Mouse (Mus musculus) liver, postnatal 0 days (tissue): ENCODE measurements around the gene Agtr1a. TPM values are rescaled to one million over a fixed set of nuclear protein-coding genes. Genes with fewer than 3 reads are reported as not detected.

Experiments
- ATAC-seq: fragments of 200-750 bp; cut with Nextera tagmentation; 2 replicates; pipeline ENCODE4 v1.8.0; 2017; ENCODE audit warnings: mild to moderate bottlenecking, moderate library complexity
- DNase-seq: peaks from one replicate; pipeline ENCODE4 v3.0.0-alpha.2; 2016
- H3K27ac ChIP-seq: fragments of 300-500 bp; sonication (generic); 2 replicates; pipeline ENCODE4 v1.5.1; 2014; ENCODE audit warnings: antibody characterized with exemption, moderate library complexity, mild to moderate bottlenecking, low read depth
- H3K27me3 ChIP-seq: fragments of 300-500 bp; sonication (generic); 2 replicates; pipeline ENCODE4 v1.6.1; 2014; ENCODE audit warnings: low read length, control low read depth, mixed read lengths; ENCODE audit not compliant: insufficient read depth
- H3K36me3 ChIP-seq: fragments of 300-500 bp; sonication (generic); replicated peaks from 2 replicates; pipeline ENCODE4 v1.6.1; 2014; ENCODE audit warnings: mild to moderate bottlenecking, control low read depth, low read length, moderate library complexity, mixed read lengths; ENCODE audit not compliant: insufficient read depth
- H3K4me1 ChIP-seq: fragments of 300-500 bp; sonication (generic); 2 replicates; pipeline ENCODE4 v1.6.1; 2014; ENCODE audit warnings: antibody characterized with exemption, mild to moderate bottlenecking, control low read depth; ENCODE audit not compliant: insufficient read depth
- H3K4me2 ChIP-seq: fragments of 300-500 bp; sonication (generic); 2 replicates; pipeline ENCODE4 v1.6.1; 2014; ENCODE audit warnings: low read depth, mild to moderate bottlenecking, low read length, moderate library complexity, mixed read lengths
- H3K4me3 ChIP-seq: fragments of 300-500 bp; sonication (generic); 2 replicates; pipeline ENCODE4 v1.5.1; 2014; ENCODE audit warnings: low read depth, low read length
- H3K9ac ChIP-seq: fragments of 300-500 bp; sonication (generic); replicated peaks from 2 replicates; pipeline ENCODE4 v1.6.1; 2014; ENCODE audit warnings: mild to moderate bottlenecking, moderate library complexity
- H3K9me3 ChIP-seq: fragments of 300-500 bp; sonication (generic); 2 replicates; pipeline ENCODE4 v1.6.1; 2016; ENCODE audit warnings: mild to moderate bottlenecking, control low read depth, low read length, mixed read lengths
- CTCF ChIP-seq: sonication (generic); IDR thresholded peaks from 2 replicates; pipeline ENCODE4 v1.5.1; 2016; ENCODE audit warnings: antibody characterized with exemption, low read depth
- EP300 ChIP-seq: IDR thresholded peaks from 2 replicates; pipeline ENCODE4 v1.6.1; 2016; ENCODE audit warnings: antibody characterized with exemption, low read depth, mild to moderate bottlenecking
- WGBS: fragments of 180-500 bp; shearing (Covaris S2); extraction: QIAGEN DNeasy Blood & Tissue Kit; methylation state at CpG from one replicate; pipeline ENCODE4 v1.1.7; 2014; ENCODE audit not compliant: insufficient replicate concordance; 5-methylcytosine and 5-hydroxymethylcytosine counted together
- polyA plus RNA-seq: library from polyadenylated mRNA; unstranded; fragments of >200 nt; fragmentation: Nextera tagmentation; extraction: Ambion mirVana; gene quantifications from 2 replicates; pipeline ENCODE4 v1.2.1, GENCODE M21; 2015

Agtr1a gene
- polyA plus RNA-seq, 1 experiment from 2014 or later, result 39.7 TPM

DNA sequence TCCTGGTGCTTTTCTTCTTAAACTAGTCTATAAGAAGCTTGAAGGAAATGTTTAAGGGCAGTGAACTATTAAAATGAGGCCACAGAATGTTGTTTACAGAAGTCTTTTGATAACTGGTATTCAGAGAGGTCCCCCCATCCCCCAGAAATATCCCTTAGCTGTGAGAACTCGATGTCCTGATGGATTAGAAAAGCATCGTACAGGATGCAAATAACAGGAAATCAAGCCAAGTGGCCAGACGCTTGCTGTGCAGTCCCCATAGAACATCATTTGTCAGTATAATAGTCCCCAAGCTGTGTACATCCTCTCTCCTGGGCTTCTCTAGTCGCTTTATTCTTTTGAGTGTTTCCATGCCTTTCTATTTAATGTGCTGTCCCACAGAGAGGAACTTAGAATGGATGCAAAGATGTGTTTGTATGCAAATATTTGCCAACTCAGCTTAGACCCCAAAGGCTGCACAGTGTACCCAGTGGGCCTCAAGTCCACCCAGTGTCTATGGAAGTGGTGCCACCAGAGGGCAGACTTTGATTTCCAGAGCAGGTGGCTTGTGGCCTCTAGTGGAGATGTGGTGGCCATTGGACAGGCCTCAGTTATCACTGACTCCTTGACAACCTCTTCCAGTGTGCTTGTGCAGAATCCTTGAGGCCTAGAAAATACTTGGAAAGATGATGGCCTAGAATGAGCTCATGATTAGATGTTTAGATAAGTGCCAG, 22.4 kb downstream of the Agtr1a start:
- DNase-seq, result no peak
- Histone ChIP-seq H3K9me3 (no peaks in the 10 kb centered on the region), H3K4me1 (peaks cover 19% of the 10 kb centered on the region), H3K4me2 (no peak overlapping the region), H3K9ac (no peak overlapping the region), H3K4me3 (no peak overlapping the region), H3K27ac (no peak overlapping the region; the same call in 1 of the 2 replicates), H3K27me3 (no peaks in the 10 kb centered on the region), H3K36me3 (no peaks in the 10 kb centered on the region)
- 57% methylated on average over 4 of the region's 4 CpGs for WGBS
- ATAC-seq, result no peak
- peak; percentile 77 for TF ChIP-seq EP300
- peak; percentile 53 for TF ChIP-seq CTCF

DNA sequence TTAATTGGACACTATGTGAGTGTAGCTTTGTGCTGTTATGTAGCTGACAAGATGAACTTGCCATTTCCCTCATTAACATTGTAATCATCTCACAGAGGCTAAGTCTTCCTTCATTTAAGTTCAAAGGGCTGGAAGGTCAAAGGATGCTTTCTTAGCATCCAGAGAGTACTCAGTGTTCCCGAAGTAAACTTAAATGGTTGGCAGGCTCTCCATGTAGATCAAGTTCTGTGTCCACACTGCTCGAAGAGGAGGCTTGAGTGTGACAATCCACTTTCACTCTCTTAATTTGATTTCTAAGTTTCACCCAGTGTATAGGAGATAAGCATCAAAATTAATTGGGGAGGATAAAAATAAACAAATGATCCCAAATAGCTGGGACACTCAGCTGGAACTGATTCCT, 23.6 kb downstream of the Agtr1a start:
- no peaks in the 10 kb centered on the region for H3K9me3 ChIP-seq
- TF ChIP-seq CTCF (no peak), EP300 (no peak)
- H3K4me3 ChIP-seq, result no peak overlapping the region
- no peaks in the 10 kb centered on the region for H3K27me3 ChIP-seq
- no peak for ATAC-seq
- H3K9ac ChIP-seq, result no peak overlapping the region
- no peaks in the 10 kb centered on the region for H3K36me3 ChIP-seq
- H3K4me2 ChIP-seq, result no peak overlapping the region
- no peak for DNase-seq
- peak overlapping the region; percentile 83 for H3K27ac ChIP-seq
- 70% methylated on average over 2 of the region's 2 CpGs for WGBS
- peaks cover 19% of the 10 kb centered on the region for H3K4me1 ChIP-seq

DNA sequence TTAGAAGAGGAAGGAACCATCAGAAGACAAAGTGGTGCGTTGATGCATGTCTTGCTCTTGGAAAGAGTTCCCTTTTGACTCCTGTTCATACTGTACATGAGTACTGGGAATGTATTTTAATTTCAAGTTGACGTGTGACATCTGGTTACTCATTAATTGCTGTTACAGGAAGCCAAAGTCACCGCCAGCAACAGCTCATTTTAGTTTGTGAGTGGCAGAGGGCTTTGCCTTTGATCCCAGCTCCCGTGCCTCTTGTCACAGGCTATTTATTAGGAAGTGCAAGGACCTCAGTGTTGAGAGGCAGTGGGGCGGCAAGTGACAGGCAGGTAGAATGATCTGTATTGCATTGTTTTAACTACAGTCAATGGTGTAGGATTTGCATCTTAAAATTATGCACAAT, 24.8 kb downstream of the Agtr1a start:
- Histone ChIP-seq H3K4me2 (0 out of 2 replicates have a peak overlapping the region, but pooled peaks have one; percentile 13), H3K4me3 (no peak overlapping the region), H3K9ac (no peak overlapping the region), H3K27me3 (no peaks in the 10 kb centered on the region), H3K9me3 (no peaks in the 10 kb centered on the region), H3K27ac (peak overlapping the region; percentile 83), H3K36me3 (no peaks in the 10 kb centered on the region), H3K4me1 (peaks cover 19% of the 10 kb centered on the region)
- peak; percentile 39 for DNase-seq
- TF ChIP-seq EP300 (no peak), CTCF (no peak)
- WGBS, result 43% methylated on average over 5 of the region's 5 CpGs
- ATAC-seq, result peak; percentile 61

DNA sequence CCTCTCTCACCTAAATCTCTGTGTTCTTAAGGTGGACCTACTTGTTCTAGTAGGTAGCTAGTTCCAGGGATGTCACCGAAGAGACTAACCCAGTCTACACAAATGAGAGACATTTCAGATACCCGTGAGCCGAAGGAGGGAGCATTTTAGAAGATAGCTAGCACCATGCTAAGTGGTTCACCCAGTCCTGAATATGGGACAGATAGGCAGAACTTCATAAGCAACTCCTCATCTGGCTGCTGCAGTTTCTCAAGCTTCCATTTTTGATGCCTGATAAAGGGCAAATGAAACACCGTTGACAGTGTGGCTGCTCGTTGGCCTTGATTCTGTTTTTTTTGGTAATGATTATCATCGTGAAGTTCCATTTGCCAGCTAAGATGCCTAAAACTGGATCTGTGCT, 25.8 kb downstream of the Agtr1a start:
- H3K27ac ChIP-seq, result no peak overlapping the region
- 87% methylated on average over 6 of the region's 6 CpGs for WGBS
- no peaks in the 10 kb centered on the region for H3K36me3 ChIP-seq
- TF ChIP-seq EP300, result no peak
- no peak for TF ChIP-seq CTCF
- H3K4me3 ChIP-seq, result no peak overlapping the region
- no peak for ATAC-seq
- no peak overlapping the region for H3K9ac ChIP-seq
- DNase-seq, result no peak
- no peaks in the 10 kb centered on the region for H3K27me3 ChIP-seq
- no peak overlapping the region for H3K4me2 ChIP-seq
- H3K9me3 ChIP-seq, result no peaks in the 10 kb centered on the region
- H3K4me1 ChIP-seq, result peaks cover 19% of the 10 kb centered on the region

DNA sequence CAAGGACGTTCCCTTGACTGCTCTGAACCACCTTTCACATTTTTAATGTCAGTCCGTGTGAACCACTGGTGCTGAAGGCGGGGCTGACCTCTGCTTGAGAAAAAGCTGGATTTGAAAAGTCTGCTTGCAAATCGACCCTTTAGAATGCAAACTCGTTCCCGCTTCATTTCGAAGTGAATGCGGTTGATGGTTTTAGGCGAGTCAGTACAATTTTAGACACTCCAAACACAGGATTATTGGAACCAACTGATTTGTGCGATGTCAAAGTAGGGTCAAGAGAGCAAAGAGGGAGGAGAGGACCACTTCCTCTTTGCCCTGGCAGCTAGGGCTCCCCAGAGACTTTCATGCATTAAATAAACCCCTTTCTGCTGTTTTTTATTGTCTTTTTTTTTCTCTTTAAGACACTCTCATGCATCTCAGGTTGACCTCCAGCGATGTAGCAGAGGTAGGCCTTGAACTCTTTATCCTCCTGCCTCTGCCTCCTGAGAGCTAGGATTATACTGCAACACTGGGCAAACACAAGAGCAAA, 27.9 kb downstream of the Agtr1a start:
- WGBS, result 71% methylated on average over 11 of the region's 11 CpGs
- Histone ChIP-seq H3K4me3 (no peak overlapping the region), H3K9me3 (no peaks in the 10 kb centered on the region), H3K9ac (no peak overlapping the region), H3K4me2 (no peak overlapping the region), H3K27me3 (no peaks in the 10 kb centered on the region), H3K4me1 (peaks cover 19% of the 10 kb centered on the region), H3K27ac (no peak overlapping the region), H3K36me3 (peaks cover 3% of the 10 kb centered on the region; the same call in 1 of the 2 replicates)
- ATAC-seq, result no peak
- DNase-seq, result no peak
- TF ChIP-seq EP300, result no peak
- TF ChIP-seq CTCF, result no peak

DNA sequence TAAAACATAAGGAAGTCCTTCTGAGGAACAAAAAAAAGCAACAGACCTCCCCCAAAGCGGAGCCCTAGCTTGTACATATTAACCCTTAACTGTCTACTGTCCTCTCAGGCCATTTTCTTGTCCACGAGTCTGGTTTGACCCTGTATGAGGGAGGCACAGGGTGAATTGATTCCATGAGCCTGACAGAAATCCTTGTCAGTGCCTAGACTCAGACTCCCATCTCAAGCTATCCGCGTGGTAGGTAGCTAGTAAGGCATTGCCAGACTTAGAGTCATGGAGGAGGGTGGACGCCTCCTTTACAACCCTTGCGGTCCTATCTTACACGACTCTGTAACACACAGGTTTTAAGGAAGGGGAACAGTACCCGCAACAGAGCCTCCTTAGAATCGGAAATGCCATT, 28.5 kb downstream of the Agtr1a start:
- 63% methylated on average over 9 of the region's 9 CpGs for WGBS
- ATAC-seq, result no peak
- H3K4me2 ChIP-seq, result no peak overlapping the region
- DNase-seq, result no peak
- TF ChIP-seq CTCF (no peak), EP300 (no peak)
- H3K9ac ChIP-seq, result no peak overlapping the region
- H3K36me3 ChIP-seq, result peaks cover 5% of the 10 kb centered on the region; the same call in 1 of the 2 replicates
- no peak overlapping the region for H3K4me3 ChIP-seq
- H3K9me3 ChIP-seq, result no peaks in the 10 kb centered on the region
- peaks cover 13% of the 10 kb centered on the region for H3K4me1 ChIP-seq
- H3K27me3 ChIP-seq, result no peaks in the 10 kb centered on the region
- H3K27ac ChIP-seq, result no peak overlapping the region
